Mouse (Mus musculus) G1E (cell line): Measurements from ENCODE around the gene Nln. TPM values are rescaled to one million over a fixed set of nuclear protein-coding genes. Genes with fewer than 3 reads are reported as not detected.

ENCODE experiments used
- ATAC-seq: 2 replicates; pipeline ENCODE4 v1.8.0; 2016; ENCODE audit warnings: mild to moderate bottlenecking; ENCODE audit not compliant: insufficient number of reproducible peaks, poor library complexity, low FRiP score, severe bottlenecking; ENCODE audit errors: extremely low read depth
- DNase-seq: peaks from one replicate; pipeline ENCODE4 v3.0.0; 2012; ENCODE audit warnings: low spot score
- H3K27me3 ChIP-seq: 2 replicates; pipeline ENCODE4 v1.6.1; 2012; ENCODE audit warnings: mild to moderate bottlenecking, low read length, inconsistent platforms; ENCODE audit not compliant: insufficient read depth
- H3K36me3 ChIP-seq: replicated peaks from 2 replicates; pipeline ENCODE3; 2012; ENCODE audit warnings: mild to moderate bottlenecking, inconsistent platforms
- H3K4me1 ChIP-seq: 2 replicates; pipeline ENCODE4 v1.6.1; 2012; ENCODE audit warnings: low read depth, low read length, inconsistent platforms, mixed read lengths; ENCODE audit not compliant: insufficient read depth
- H3K4me3 ChIP-seq: 2 replicates; pipeline ENCODE4 v1.5.1; 2012; ENCODE audit warnings: low read depth, mild to moderate bottlenecking, inconsistent platforms, low read length, moderate library complexity, mixed read lengths
- H3K9me3 ChIP-seq: replicated peaks from 2 replicates; pipeline ENCODE4 v1.6.1; 2012; ENCODE audit warnings: inconsistent platforms
- CTCF ChIP-seq: IDR thresholded peaks from 2 replicates; pipeline ENCODE4 v1.5.1; 2012; ENCODE audit warnings: low read depth, low read length, inconsistent platforms, mixed read lengths
- GATA1 ChIP-seq: IDR thresholded peaks from 2 replicates; pipeline ENCODE4 v1.6.1; 2012; ENCODE audit warnings: borderline replicate concordance, low read length, inconsistent platforms, mixed read lengths
- GATA2 ChIP-seq: IDR thresholded peaks from 2 replicates; pipeline ENCODE4 v1.6.1; 2012; ENCODE audit warnings: low read depth, low read length, inconsistent platforms, borderline replicate concordance
- POLR2AphosphoS5 ChIP-seq: IDR thresholded peaks from 2 replicates; pipeline ENCODE4 v1.6.1; 2012; ENCODE audit warnings: low read depth, low read length, inconsistent platforms; ENCODE audit not compliant: insufficient replicate concordance
- TAL1 ChIP-seq: conservative IDR thresholded peaks from 2 replicates; pipeline ENCODE4 v1.6.1; 2012; ENCODE audit warnings: low read depth, low read length, inconsistent platforms, mixed read lengths
- polyA plus RNA-seq: library from polyadenylated mRNA; stranded (reverse); fragments of >175 nt; gene quantifications from 2 replicates; pipeline ENCODE4 v1.2.3, GENCODE M21; 2012
- total RNA-seq, 2 experiments: library from RNA; stranded (forward) in 1 of 2; stranded (reverse) in 1 of 2; fragments of 200-1000 nt in 1 of 2; fragments of >200 nt in 1 of 2; fragmentation: Nextera tagmentation in 1 of 2; gene quantifications; 2 replicates each; pipeline ENCODE4 v1.2.3; 2014 to 2017

The Nln gene
- total and polyA plus RNA-seq, 3 experiments: 15.4 to 31.7 (median 17.6) TPM

GRCm38 (mm10) chr13:104084600-104084999, 24.8 kb downstream of the Nln start:
- no peaks in the 10 kb centered on the region for H3K27me3 ChIP-seq
- peaks cover 6% of the 10 kb centered on the region; the same call in 1 of the 2 replicates for H3K4me1 ChIP-seq
- no peak overlapping the region for H3K4me3 ChIP-seq
- H3K9me3 ChIP-seq: no peaks in the 10 kb centered on the region
- H3K36me3 ChIP-seq: peaks cover 15% of the 10 kb centered on the region
- no peak for TF ChIP-seq TAL1
- ATAC-seq: no peak
- DNase-seq: no peak

GRCm38 (mm10) chr13:104082504-104082903, 26.9 kb downstream of the Nln start:
- TF ChIP-seq TAL1: no peak
- no peak for TF ChIP-seq CTCF
- TF ChIP-seq POLR2AphosphoS5: no peak
- no peak for TF ChIP-seq GATA2
- TF ChIP-seq GATA1: no peak
- Histone ChIP-seq H3K4me1 (peaks cover 6% of the 10 kb centered on the region; the same call in 1 of the 2 replicates), H3K9me3 (no peaks in the 10 kb centered on the region), H3K4me3 (no peak overlapping the region), H3K36me3 (peaks cover 20% of the 10 kb centered on the region), H3K27me3 (no peaks in the 10 kb centered on the region)
- DNase-seq: no peak
- no peak for ATAC-seq

GRCm38 (mm10) chr13:104076993-104077392, 32.4 kb downstream of the Nln start:
- no peak overlapping the region for H3K4me3 ChIP-seq
- no peak for ATAC-seq
- H3K4me1 ChIP-seq: peaks cover 12% of the 10 kb centered on the region
- DNase-seq: no peak
- no peaks in the 10 kb centered on the region for H3K9me3 ChIP-seq
- no peaks in the 10 kb centered on the region for H3K27me3 ChIP-seq
- H3K36me3 ChIP-seq: peaks cover 40% of the 10 kb centered on the region
- TF ChIP-seq TAL1: no peak
- TF ChIP-seq CTCF: no peak
- no peak for TF ChIP-seq POLR2AphosphoS5
- no peak for TF ChIP-seq GATA1
- no peak for TF ChIP-seq GATA2

- peaks cover 12% of the 10 kb centered on the region for H3K4me1 ChIP-seq
- peaks cover 52% of the 10 kb centered on the region for H3K36me3 ChIP-seq
- TF ChIP-seq GATA1 (no peak), CTCF (no peak), POLR2AphosphoS5 (no peak), GATA2 (no peak), TAL1 (no peak)
- no peak overlapping the region for H3K4me3 ChIP-seq
- H3K9me3 ChIP-seq: no peaks in the 10 kb centered on the region
- ATAC-seq (no peak), DNase-seq (no peak)
- H3K27me3 ChIP-seq: no peaks in the 10 kb centered on the region
These were observed 34.7 kb downstream of the Nln start for GRCm38 (mm10) chr13:104074731-104075130.

GRCm38 (mm10) chr13:104074230-104074629, 35.2 kb downstream of the Nln start:
- no peaks in the 10 kb centered on the region for H3K9me3 ChIP-seq
- H3K36me3 ChIP-seq: peaks cover 54% of the 10 kb centered on the region
- DNase-seq (no peak), ATAC-seq (no peak)
- peaks cover 12% of the 10 kb centered on the region for H3K4me1 ChIP-seq
- no peak overlapping the region for H3K4me3 ChIP-seq
- no peaks in the 10 kb centered on the region for H3K27me3 ChIP-seq
- no peak for TF ChIP-seq CTCF
- TF ChIP-seq TAL1: no peak
- TF ChIP-seq GATA2: no peak
- TF ChIP-seq POLR2AphosphoS5: no peak
- TF ChIP-seq GATA1: no peak

- DNase-seq: no peak
- no peak for ATAC-seq
- Histone ChIP-seq H3K27me3 (no peaks in the 10 kb centered on the region), H3K9me3 (no peaks in the 10 kb centered on the region), H3K36me3 (peaks cover 62% of the 10 kb centered on the region), H3K4me3 (no peak overlapping the region), H3K4me1 (peaks cover 12% of the 10 kb centered on the region)
- TF ChIP-seq POLR2AphosphoS5 (no peak), TAL1 (no peak)
These were observed 37.1 kb downstream of the Nln start for GRCm38 (mm10) chr13:104072351-104072750.

- DNase-seq: no peak
- Histone ChIP-seq H3K27me3 (no peaks in the 10 kb centered on the region), H3K4me1 (peaks cover 16% of the 10 kb centered on the region), H3K36me3 (peaks cover 64% of the 10 kb centered on the region), H3K9me3 (no peaks in the 10 kb centered on the region), H3K4me3 (no peak overlapping the region)
- no peak for ATAC-seq
- TF ChIP-seq TAL1: no peak
- TF ChIP-seq POLR2AphosphoS5: no peak
- no peak for TF ChIP-seq GATA2
- no peak for TF ChIP-seq GATA1
- no peak for TF ChIP-seq CTCF
These were observed 38.7 kb downstream of the Nln start for GRCm38 (mm10) chr13:104070703-104071102.
